ENCODE assay signal across 8 mouse cellular contexts in the genomic region with DNA sequence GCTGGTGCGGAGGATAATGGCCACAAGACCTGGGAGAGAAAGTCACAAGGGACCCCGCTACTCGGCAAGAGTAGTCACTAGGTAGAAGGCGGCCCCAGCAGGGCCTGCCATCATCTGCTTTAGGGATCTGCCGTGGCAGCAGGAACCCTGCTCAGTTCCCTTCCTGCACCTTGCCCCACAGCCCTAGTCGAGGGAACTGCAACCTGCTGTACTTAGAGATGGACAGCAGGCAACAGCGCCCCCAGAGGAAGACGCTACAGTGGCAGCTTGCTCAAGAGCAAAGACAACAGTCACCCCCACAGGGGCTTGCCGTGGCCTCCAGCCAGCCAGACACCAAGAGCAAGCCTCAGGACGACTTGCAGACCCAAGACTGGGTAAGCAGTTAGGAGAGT. TPM values are rescaled to one million over a fixed set of nuclear protein-coding genes. Genes with fewer than 3 reads are reported as not detected.
A peak's percentile ranks its signal among the peaks of the same experiment; 100 is the strongest.
DNase-seq lines count a peak whose midpoint lies in the region; ATAC-seq lines count a peak whose summit lies in the region.

No protein-coding gene starts in this region.

- no peaks in the 10 kb centered on the region for H3K9me3 ChIP-seq in forebrain, embryonic 11.5 days (ENCODE audit: control insufficient read depth, low read length)
- H3K9me3 ChIP-seq in heart, embryonic 16.5 days (replicated peaks; ENCODE audit: control insufficient read depth, low read length): no peaks in the 10 kb centered on the region
- no peaks in the 10 kb centered on the region for H3K9me3 ChIP-seq in liver, embryonic 15.5 days (replicated peaks)
- H3K9me3 ChIP-seq in neural tube, embryonic 12.5 days: no peaks in the 10 kb centered on the region

- peak overlapping the region; percentile 70 for H3K4me2 ChIP-seq in forebrain, embryonic 11.5 days (ENCODE audit: low read depth, low read length, severe bottlenecking)
- peak overlapping the region; percentile 69 for H3K4me2 ChIP-seq in heart, embryonic 16.5 days (ENCODE audit: low read depth, low read length)
- peak overlapping the region; percentile 93 for H3K4me2 ChIP-seq in liver, embryonic 15.5 days
- H3K4me2 ChIP-seq in neural tube, embryonic 12.5 days (replicated peaks): peak overlapping the region; percentile 90

- H3K27ac ChIP-seq in forebrain, embryonic 11.5 days (ENCODE audit: low read depth, low read length): peak overlapping the region; percentile 68
- peak overlapping the region; percentile 90 for H3K27ac ChIP-seq in heart, embryonic 16.5 days (ENCODE audit: low read length)
- peak overlapping the region; percentile 81 for H3K27ac ChIP-seq in liver, embryonic 15.5 days (replicated peaks)
- H3K27ac ChIP-seq in neural tube, embryonic 12.5 days: peak overlapping the region; percentile 75

- peak overlapping the region; percentile 32 for H3K4me3 ChIP-seq in forebrain, embryonic 11.5 days (ENCODE audit: low read depth, low read length)
- peak overlapping the region; percentile 50 for H3K4me3 ChIP-seq in heart, embryonic 16.5 days (ENCODE audit: low read length)
- H3K4me3 ChIP-seq in liver, embryonic 15.5 days (replicated peaks): peak overlapping the region; percentile 60
- peak overlapping the region; percentile 42 for H3K4me3 ChIP-seq in neural tube, embryonic 12.5 days

- WGBS in forebrain, embryonic 11.5 days: 3% methylated on average over 10 of the region's 10 CpGs
- WGBS in heart, embryonic 16.5 days: 6% methylated on average over 10 of the region's 10 CpGs
- WGBS in liver, embryonic 15.5 days (ENCODE audit: insufficient replicate concordance): 5% methylated on average over 10 of the region's 10 CpGs
- WGBS in neural tube, embryonic 12.5 days: 5% methylated on average over 10 of the region's 10 CpGs

- H3K9ac ChIP-seq in forebrain, embryonic 11.5 days (ENCODE audit: low read length): peak overlapping the region; percentile 64
- peak overlapping the region; percentile 76 for H3K9ac ChIP-seq in heart, embryonic 16.5 days (ENCODE audit: low read length)
- peak overlapping the region; percentile 54 for H3K9ac ChIP-seq in liver, embryonic 15.5 days
- H3K9ac ChIP-seq in neural tube, embryonic 12.5 days: peak overlapping the region; percentile 68

- DNase-seq in CD8-positive naive resting alpha-beta T cell, adult 2 months (ENCODE audit: low read depth in 2 of 2, low spot score in 2 of 2): peak; percentile 82 to 86
- DNase-seq in c-Kit-positive CD71-negative TER-119-negative erythroid progenitor cells, embryonic 14.5 days (ENCODE audit: low read depth): peak; percentile 86
- DNase-seq in forebrain, embryonic 11.5 days (ENCODE audit: low spot score): peak; percentile 92
- peak; percentile 89 to 94 for DNase-seq in kidney, postnatal 36 days
- DNase-seq in telencephalon, adult 2 months (ENCODE audit: low read depth, low spot score): peak; percentile 74

- H3K36me3 ChIP-seq in forebrain, embryonic 11.5 days (ENCODE audit: control insufficient read depth, insufficient read depth, low read length): no peaks in the 10 kb centered on the region; the same call in 1 of the 2 replicates
- peaks cover 8% of the 10 kb centered on the region for H3K36me3 ChIP-seq in heart, embryonic 16.5 days (ENCODE audit: control insufficient read depth, insufficient read depth)
- peaks cover 13% of the 10 kb centered on the region for H3K36me3 ChIP-seq in liver, embryonic 15.5 days (replicated peaks)
- peaks cover 21% of the 10 kb centered on the region for H3K36me3 ChIP-seq in neural tube, embryonic 12.5 days

- H3K4me1 ChIP-seq in forebrain, embryonic 11.5 days (replicated peaks; ENCODE audit: control insufficient read depth, insufficient read depth, low read length): peaks cover 12% of the 10 kb centered on the region
- peaks cover 17% of the 10 kb centered on the region for H3K4me1 ChIP-seq in heart, embryonic 16.5 days (ENCODE audit: control insufficient read depth, insufficient read depth, low read length)
- H3K4me1 ChIP-seq in liver, embryonic 15.5 days (replicated peaks): peaks cover 31% of the 10 kb centered on the region
- peaks cover 21% of the 10 kb centered on the region for H3K4me1 ChIP-seq in neural tube, embryonic 12.5 days

- peak; percentile 80 for ATAC-seq in forebrain, embryonic 11.5 days (replicated peaks; ENCODE audit: low FRiP score)
- peak; percentile 67 for ATAC-seq in heart, embryonic 16.5 days (replicated peaks; ENCODE audit: extremely low read depth, insufficient read depth, low FRiP score)
- peak; percentile 74 for ATAC-seq in liver, embryonic 15.5 days (ENCODE audit: insufficient read depth)
- peak; percentile 80 for ATAC-seq in neural tube, embryonic 12.5 days (ENCODE audit: low FRiP score, low read depth)

- no peaks in the 10 kb centered on the region for H3K27me3 ChIP-seq in forebrain, embryonic 11.5 days (ENCODE audit: control insufficient read depth, insufficient read depth, low read length)
- no peaks in the 10 kb centered on the region for H3K27me3 ChIP-seq in heart, embryonic 16.5 days (ENCODE audit: control insufficient read depth, insufficient read depth, low read length)
- 0 out of 2 replicates have a peak, but pooled peaks cover 5% of the 10 kb centered on the region for H3K27me3 ChIP-seq in liver, embryonic 15.5 days
- no peaks in the 10 kb centered on the region for H3K27me3 ChIP-seq in neural tube, embryonic 12.5 days (replicated peaks)

RNA-seq across cellular contexts. Expression of gene Tex22, which starts 0.8 kb away (rescaled TPM):
- not detected in 2 replicates for polyA plus RNA-seq in forebrain, embryonic 11.5 days (2014; fragmentation: Nextera tagmentation; extraction: Ambion mirVana)
- polyA plus RNA-seq in heart, embryonic 16.5 days (2015; fragmentation: Nextera tagmentation; extraction: Ambion mirVana): not detected in 2 replicates
- polyA plus RNA-seq in liver, embryonic 15.5 days (2015; fragmentation: Nextera tagmentation; extraction: Ambion mirVana): not detected in 2 replicates
- polyA plus RNA-seq in neural tube, embryonic 12.5 days (2016; fragmentation: Nextera tagmentation; extraction: Ambion mirVana): 0.24 TPM in 1 of 2 replicates, not detected in the other

RNA-seq across cellular contexts. Expression of gene Mta1, which starts 23.0 kb away (rescaled TPM):
- 25.3 and 27.7 TPM in 2 replicates for polyA plus RNA-seq in forebrain, embryonic 11.5 days (2014; fragmentation: Nextera tagmentation; extraction: Ambion mirVana)
- polyA plus RNA-seq in heart, embryonic 16.5 days (2015; fragmentation: Nextera tagmentation; extraction: Ambion mirVana): 10.8 and 12.1 TPM in 2 replicates
- polyA plus RNA-seq in liver, embryonic 15.5 days (2015; fragmentation: Nextera tagmentation; extraction: Ambion mirVana): 3.8 and 4.4 TPM in 2 replicates
- polyA plus RNA-seq in neural tube, embryonic 12.5 days (2016; fragmentation: Nextera tagmentation; extraction: Ambion mirVana): 15.8 and 19.6 TPM in 2 replicates

Comparison
In these comparisons a context has a peak if more than half of its experiments do, and no peak if none do; other contexts are left out.
1. Peak in every context shown above with its lines: DNase-seq, ATAC-seq, H3K4me3 ChIP-seq and H3K27ac ChIP-seq.